Mouse (Mus musculus) hindbrain, embryonic 16.5 days (tissue): ENCODE results near the gene Proser3. TPM values are rescaled to one million over a fixed set of nuclear protein-coding genes. Genes with fewer than 3 reads are reported as not detected.

Source experiments
- ATAC-seq: fragments of 200-750 bp; cut with Nextera tagmentation; 2 replicates; pipeline ENCODE4 v1.8.0; 2017; ENCODE audit warnings: moderate TSS enrichment, moderate library complexity
- H3K27ac ChIP-seq: fragments of 300-500 bp; sonication (generic); 2 replicates; pipeline ENCODE4 v1.5.1; 2014; ENCODE audit warnings: low read depth, mild to moderate bottlenecking, control low read depth, low read length, moderate library complexity
- H3K27me3 ChIP-seq: fragments of 300-500 bp; sonication (generic); replicated peaks from 2 replicates; pipeline ENCODE4 v1.6.1; 2014; ENCODE audit warnings: low read length; ENCODE audit not compliant: control insufficient read depth, insufficient read depth
- H3K36me3 ChIP-seq: fragments of 300-500 bp; sonication (generic); 2 replicates; pipeline ENCODE4 v1.6.1; 2014; ENCODE audit warnings: mild to moderate bottlenecking, low read length, moderate library complexity, mixed read lengths; ENCODE audit not compliant: control insufficient read depth, insufficient read depth
- H3K4me1 ChIP-seq: fragments of 300-500 bp; sonication (generic); 2 replicates; pipeline ENCODE4 v1.6.1; 2014; ENCODE audit warnings: low read depth, low read length; ENCODE audit not compliant: control insufficient read depth, insufficient read depth
- H3K4me2 ChIP-seq: fragments of 300-500 bp; sonication (generic); 2 replicates; pipeline ENCODE4 v1.6.1; 2014; ENCODE audit warnings: mild to moderate bottlenecking, low read length, control low read depth, moderate library complexity
- H3K4me3 ChIP-seq: fragments of 300-500 bp; sonication (generic); 2 replicates; pipeline ENCODE4 v1.5.1; 2014; ENCODE audit warnings: mild to moderate bottlenecking, low read length, control low read depth, moderate library complexity
- H3K9ac ChIP-seq: fragments of 300-500 bp; sonication (generic); 2 replicates; pipeline ENCODE4 v1.6.1; 2014; ENCODE audit warnings: low read depth, mild to moderate bottlenecking, control low read depth, low read length, moderate library complexity
- H3K9me3 ChIP-seq: fragments of 300-500 bp; sonication (generic); 2 replicates; pipeline ENCODE4 v1.6.1; 2014; ENCODE audit warnings: mild to moderate bottlenecking, low read length, moderate library complexity; ENCODE audit not compliant: control insufficient read depth
- WGBS: fragments of 180-500 bp; shearing (Covaris S2); extraction: QIAGEN DNeasy Blood & Tissue Kit; methylation state at CpG from one replicate; pipeline ENCODE4 v1.1.7; 2014; 5-methylcytosine and 5-hydroxymethylcytosine counted together
- polyA plus RNA-seq: library from polyadenylated mRNA; unstranded; fragments of >200 nt; fragmentation: Nextera tagmentation; extraction: Ambion mirVana; gene quantifications from 2 replicates; pipeline ENCODE4 v1.2.1, GENCODE M21; 2015

Gene Proser3
- polyA plus RNA-seq, 1 experiment from 2014 or later, result 6.8 TPM

GRCm38 (mm10) chr7:30584339-30584738 is 32.2 kb upstream of the Proser3 start:
- no peak overlapping the region for H3K9ac ChIP-seq
- peaks cover 13% of the 10 kb centered on the region for H3K4me1 ChIP-seq
- H3K36me3 ChIP-seq, result peaks cover 58% of the 10 kb centered on the region
- 93% methylated on average over 10 of the region's 10 CpGs for WGBS
- H3K9me3 ChIP-seq, result no peaks in the 10 kb centered on the region
- H3K4me2 ChIP-seq, result no peak overlapping the region
- H3K27ac ChIP-seq, result no peak overlapping the region
- H3K4me3 ChIP-seq, result no peak overlapping the region
- no peaks in the 10 kb centered on the region for H3K27me3 ChIP-seq
- no peak for ATAC-seq

- peaks cover 82% of the 10 kb centered on the region for H3K36me3 ChIP-seq
- H3K9me3 ChIP-seq, result no peaks in the 10 kb centered on the region
- H3K27ac ChIP-seq, result no peak overlapping the region
- ATAC-seq, result no peak
- 92% methylated on average over 16 of the region's 16 CpGs for WGBS
- no peak overlapping the region for H3K4me3 ChIP-seq
- H3K9ac ChIP-seq, result no peak overlapping the region
- peaks cover 3% of the 10 kb centered on the region for H3K4me1 ChIP-seq
- H3K4me2 ChIP-seq, result no peak overlapping the region
- H3K27me3 ChIP-seq, result no peaks in the 10 kb centered on the region
These were observed 29.4 kb upstream of the Proser3 start for GRCm38 (mm10) chr7:30581547-30581946.

GRCm38 (mm10) chr7:30579950-30580349 is 27.9 kb upstream of the Proser3 start:
- Histone ChIP-seq H3K27ac (no peak overlapping the region), H3K4me3 (no peak overlapping the region), H3K36me3 (peaks cover 84% of the 10 kb centered on the region), H3K27me3 (no peaks in the 10 kb centered on the region), H3K9ac (no peak overlapping the region), H3K9me3 (no peaks in the 10 kb centered on the region), H3K4me2 (no peak overlapping the region), H3K4me1 (no peaks in the 10 kb centered on the region)
- ATAC-seq, result no peak
- 94% methylated on average over 8 of the region's 8 CpGs for WGBS

GRCm38 (mm10) chr7:30572969-30573368 is 20.9 kb upstream of the Proser3 start:
- Histone ChIP-seq H3K4me2 (no peak overlapping the region), H3K27me3 (no peaks in the 10 kb centered on the region), H3K4me3 (no peak overlapping the region), H3K27ac (no peak overlapping the region), H3K9ac (no peak overlapping the region), H3K9me3 (no peaks in the 10 kb centered on the region), H3K4me1 (no peaks in the 10 kb centered on the region), H3K36me3 (peaks cover 82% of the 10 kb centered on the region)
- WGBS, result 73% methylated on average over 2 of the region's 2 CpGs
- no peak for ATAC-seq

- H3K4me3 ChIP-seq, result no peak overlapping the region
- H3K36me3 ChIP-seq, result peaks cover 80% of the 10 kb centered on the region
- no peak for ATAC-seq
- H3K27ac ChIP-seq, result no peak overlapping the region
- no peaks in the 10 kb centered on the region for H3K4me1 ChIP-seq
- 89% methylated on average over 4 of the region's 5 CpGs for WGBS
- no peaks in the 10 kb centered on the region for H3K27me3 ChIP-seq
- H3K9ac ChIP-seq, result no peak overlapping the region
- no peak overlapping the region for H3K4me2 ChIP-seq
- H3K9me3 ChIP-seq, result no peaks in the 10 kb centered on the region
These were observed 20.3 kb upstream of the Proser3 start for GRCm38 (mm10) chr7:30572389-30572788.

- no peak overlapping the region for H3K9ac ChIP-seq
- H3K4me3 ChIP-seq, result no peak overlapping the region
- H3K36me3 ChIP-seq, result peaks cover 43% of the 10 kb centered on the region
- 90% methylated on average over 11 of the region's 11 CpGs for WGBS
- no peak overlapping the region for H3K27ac ChIP-seq
- no peaks in the 10 kb centered on the region for H3K27me3 ChIP-seq
- peaks cover 7% of the 10 kb centered on the region for H3K4me1 ChIP-seq
- no peak for ATAC-seq
- no peaks in the 10 kb centered on the region for H3K9me3 ChIP-seq
- no peak overlapping the region for H3K4me2 ChIP-seq
These were observed 15.5 kb upstream of the Proser3 start for GRCm38 (mm10) chr7:30567555-30567954.

- no peak overlapping the region for H3K4me3 ChIP-seq
- H3K36me3 ChIP-seq, result peaks cover 35% of the 10 kb centered on the region
- H3K27me3 ChIP-seq, result no peaks in the 10 kb centered on the region
- H3K9me3 ChIP-seq, result no peaks in the 10 kb centered on the region
- no peak for ATAC-seq
- no peak overlapping the region for H3K27ac ChIP-seq
- H3K4me1 ChIP-seq, result peaks cover 9% of the 10 kb centered on the region
- WGBS, result 90% methylated on average over 9 of the region's 9 CpGs
- H3K4me2 ChIP-seq, result no peak overlapping the region
- no peak overlapping the region for H3K9ac ChIP-seq
These were observed 13.9 kb upstream of the Proser3 start for GRCm38 (mm10) chr7:30566033-30566432.

- H3K4me1 ChIP-seq, result peaks cover 11% of the 10 kb centered on the region
- H3K9ac ChIP-seq, result no peak within 1 kb of the TSS
- H3K4me2 ChIP-seq, result no peak within 1 kb of the TSS
- H3K4me3 ChIP-seq, result peak within 1 kb of the TSS; percentile 82; the same call in 1 of the 2 replicates
- no peaks in the 10 kb centered on the region for H3K9me3 ChIP-seq
- 94% methylated on average over 12 of the region's 12 CpGs for WGBS
- no peaks in the 10 kb centered on the region for H3K27me3 ChIP-seq
- H3K27ac ChIP-seq, result no peak within 1 kb of the TSS; the same call in 1 of the 2 replicates
- peaks cover 29% of the 10 kb centered on the region for H3K36me3 ChIP-seq
- ATAC-seq, result no peak
These were observed 13.0 kb upstream of the Proser3 start, which contains the start of gene Igflr1 for GRCm38 (mm10) chr7:30564970-30565571. TSS of gene Igflr1 (plus strand) at chr7:30565427.

- no peaks in the 10 kb centered on the region for H3K9me3 ChIP-seq
- WGBS, result 24% methylated on average over 6 of the region's 6 CpGs
- peak overlapping the region; percentile 82 for H3K4me3 ChIP-seq
- ATAC-seq, result no peak
- peaks cover 17% of the 10 kb centered on the region for H3K4me1 ChIP-seq
- peaks cover 18% of the 10 kb centered on the region for H3K36me3 ChIP-seq
- peak overlapping the region; percentile 89 for H3K4me2 ChIP-seq
- peak overlapping the region; percentile 93 for H3K27ac ChIP-seq
- H3K27me3 ChIP-seq, result no peaks in the 10 kb centered on the region
- H3K9ac ChIP-seq, result peak overlapping the region; percentile 83
These were observed 11.8 kb upstream of the Proser3 start for GRCm38 (mm10) chr7:30563906-30564280.
